Mouse (Mus musculus): ENCODE measurements at regions not wholly inside any gene's neighbourhood (a gene's known extent, or its start where the extent isn't known, plus 50 kb on each side); places are given as distances from the start of the nearest gene placed in this dataset.

DNA sequence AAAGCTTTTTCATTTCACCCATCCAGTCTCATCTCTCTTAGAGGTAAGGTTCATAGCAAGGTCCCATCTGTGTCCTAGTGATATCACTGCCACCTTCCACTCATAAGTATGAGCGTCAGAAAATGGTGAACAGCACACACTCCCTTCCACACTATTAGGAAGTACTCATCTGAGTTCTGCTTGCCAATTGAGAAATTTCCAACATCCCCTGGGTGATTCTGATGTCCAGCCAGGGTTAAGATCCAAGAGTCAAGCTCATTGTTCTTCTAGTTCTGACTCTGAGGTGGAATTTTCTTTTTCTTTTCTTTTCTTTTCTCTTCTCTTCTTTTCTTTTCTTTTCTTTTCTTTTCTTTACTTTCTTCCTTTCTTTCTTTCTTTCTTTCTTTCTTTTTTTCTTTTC is 577.3 kb downstream of the Rwdd3 start:
- no peaks in the 10 kb centered on the region for H3K4me1 ChIP-seq (ENCODE audit: insufficient read depth, low read length)
- no peaks in the 10 kb centered on the region for H3K36me3 ChIP-seq (ENCODE audit: insufficient read depth, low read length)
- no peak overlapping the region for H3K4me2 ChIP-seq (replicated peaks; ENCODE audit: low read depth, low read length)
- H3K4me3 ChIP-seq (ENCODE audit: low read length): no peak overlapping the region
- ATAC-seq (ENCODE audit: low FRiP score, low TSS enrichment): no peak
- H3K27me3 ChIP-seq (ENCODE audit: insufficient read depth, low read length): no peaks in the 10 kb centered on the region
- H3K9ac ChIP-seq (replicated peaks; ENCODE audit: low read length): no peak overlapping the region
- no peak overlapping the region for H3K27ac ChIP-seq (ENCODE audit: low read length)
- 96% methylated on average over 1 of the region's 1 CpGs for WGBS
- no peaks in the 10 kb centered on the region for H3K9me3 ChIP-seq (ENCODE audit: low read length)

GRCm38 (mm10) chr3:120591183-120591582 is 580.3 kb downstream of the Rwdd3 start:
- no peak overlapping the region for H3K27ac ChIP-seq (ENCODE audit: low read length)
- H3K9me3 ChIP-seq (ENCODE audit: low read length): no peaks in the 10 kb centered on the region
- H3K27me3 ChIP-seq (ENCODE audit: insufficient read depth, low read length): no peaks in the 10 kb centered on the region
- no peak overlapping the region for H3K4me3 ChIP-seq (ENCODE audit: low read length)
- WGBS: 49% methylated on average over 2 of the region's 2 CpGs
- no peaks in the 10 kb centered on the region for H3K4me1 ChIP-seq (ENCODE audit: insufficient read depth, low read length)
- no peak for ATAC-seq (ENCODE audit: low FRiP score, low TSS enrichment)
- H3K4me2 ChIP-seq (replicated peaks; ENCODE audit: low read depth, low read length): no peak overlapping the region
- H3K36me3 ChIP-seq (ENCODE audit: insufficient read depth, low read length): no peaks in the 10 kb centered on the region
- no peak overlapping the region for H3K9ac ChIP-seq (replicated peaks; ENCODE audit: low read length)

DNA sequence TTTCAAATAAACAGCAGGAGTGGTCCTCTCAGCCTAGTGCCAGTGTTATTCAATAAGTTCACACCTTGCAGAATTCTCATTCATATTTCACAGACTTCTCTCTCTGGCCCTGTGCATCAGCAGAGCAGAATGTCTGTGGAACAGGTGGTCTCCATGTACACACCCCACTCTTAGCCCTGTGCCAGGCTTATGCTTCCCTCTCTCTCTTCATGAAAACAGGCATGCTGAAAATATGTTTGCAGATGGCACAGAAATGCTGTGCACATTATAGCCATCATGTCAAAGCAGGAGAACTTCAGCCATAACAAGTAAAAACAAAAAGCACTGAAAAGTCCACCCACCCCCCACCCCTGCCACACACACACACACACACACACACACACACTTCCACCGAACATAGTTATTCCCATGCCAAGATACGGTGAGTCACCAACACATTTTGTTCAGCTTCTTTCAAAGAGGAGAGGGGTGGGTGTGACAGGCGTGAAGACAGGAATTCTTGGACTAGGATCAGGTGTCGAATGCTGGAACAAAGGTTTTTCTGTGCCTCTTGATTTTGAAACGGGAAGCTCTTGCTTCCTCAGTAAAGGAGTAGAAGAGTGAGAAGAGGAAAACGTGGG is 600.6 kb downstream of the Rwdd3 start:
- H3K27me3 ChIP-seq (ENCODE audit: insufficient read depth, low read length): no peaks in the 10 kb centered on the region
- H3K27ac ChIP-seq (ENCODE audit: low read length): no peak overlapping the region
- H3K9me3 ChIP-seq (ENCODE audit: low read length): no peaks in the 10 kb centered on the region
- no peaks in the 10 kb centered on the region for H3K36me3 ChIP-seq (ENCODE audit: insufficient read depth, low read length)
- H3K4me3 ChIP-seq (ENCODE audit: low read length): no peak overlapping the region
- WGBS: 35% methylated on average over 6 of the region's 6 CpGs
- H3K4me1 ChIP-seq (ENCODE audit: insufficient read depth, low read length): no peaks in the 10 kb centered on the region
- H3K4me2 ChIP-seq (replicated peaks; ENCODE audit: low read depth, low read length): no peak overlapping the region
- ATAC-seq (ENCODE audit: low FRiP score, low TSS enrichment): no peak
- no peak overlapping the region for H3K9ac ChIP-seq (replicated peaks; ENCODE audit: low read length)

DNA sequence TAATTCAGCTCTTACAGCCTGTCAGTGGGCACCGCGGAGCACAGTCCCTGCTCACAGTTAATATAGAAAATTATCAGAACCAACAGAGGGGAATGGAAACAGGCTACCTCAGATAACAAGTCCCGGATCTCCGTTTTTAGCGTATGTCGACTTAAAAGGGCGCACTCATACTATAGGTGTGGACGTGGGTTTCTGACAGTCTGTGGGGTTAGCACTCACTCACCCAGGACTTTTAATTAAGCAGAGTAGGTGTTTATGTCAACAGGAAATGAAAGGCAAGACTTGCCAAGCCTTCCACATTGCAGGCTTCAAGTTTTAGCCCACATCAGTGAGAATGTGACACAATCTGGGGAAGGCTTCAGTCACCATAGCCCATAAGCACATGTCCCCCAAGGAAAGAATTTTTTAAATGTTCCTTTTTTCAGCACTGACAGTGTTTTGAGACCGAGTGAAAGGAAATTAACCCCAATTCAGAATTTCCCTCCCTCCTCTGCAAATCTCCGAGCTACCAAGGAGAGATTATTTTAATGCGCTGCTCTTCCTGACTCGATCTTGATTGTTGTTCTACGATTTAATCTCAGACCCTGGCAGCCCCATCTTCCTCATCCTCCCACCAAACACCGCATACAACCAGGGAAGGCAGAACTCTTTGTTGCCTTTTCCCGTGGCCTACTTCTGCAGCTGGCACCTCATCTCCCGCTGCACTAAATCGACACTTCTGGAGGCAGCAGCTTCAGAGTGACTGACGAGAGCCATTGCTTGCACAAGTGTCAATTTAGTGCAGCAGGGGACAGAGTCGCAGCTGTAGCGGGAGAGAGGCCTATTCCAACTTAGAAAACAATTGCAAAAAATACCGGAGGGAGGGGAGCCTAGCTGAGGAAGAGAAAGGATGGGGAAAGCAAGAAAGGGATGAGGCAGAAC is 629.7 kb downstream of the Rwdd3 start:
- no peak overlapping the region; the same call in 1 of the 2 replicates for H3K4me2 ChIP-seq (replicated peaks; ENCODE audit: low read depth, low read length)

GRCm38 (mm10) chr3:120533901-120534300 is 637.6 kb downstream of the Rwdd3 start:
- Histone ChIP-seq H3K4me1 (ENCODE audit: insufficient read depth, low read length) (no peaks in the 10 kb centered on the region), H3K4me2 (replicated peaks; ENCODE audit: low read depth, low read length) (no peak overlapping the region), H3K4me3 (ENCODE audit: low read length) (no peak overlapping the region), H3K9ac (replicated peaks; ENCODE audit: low read length) (no peak overlapping the region), H3K9me3 (ENCODE audit: low read length) (no peaks in the 10 kb centered on the region), H3K27ac (ENCODE audit: low read length) (no peak overlapping the region), H3K27me3 (ENCODE audit: insufficient read depth, low read length) (no peaks in the 10 kb centered on the region), H3K36me3 (ENCODE audit: insufficient read depth, low read length) (no peaks in the 10 kb centered on the region)
- ATAC-seq (ENCODE audit: low FRiP score, low TSS enrichment): no peak
- 76% methylated on average over 3 of the region's 3 CpGs for WGBS

More for the DNA sequence above, 629.7 kb downstream of the Rwdd3 start:
- no peak for ATAC-seq (ENCODE audit: low FRiP score, low TSS enrichment)
- Histone ChIP-seq H3K36me3 (ENCODE audit: insufficient read depth, low read length) (no peaks in the 10 kb centered on the region), H3K9me3 (ENCODE audit: low read length) (no peaks in the 10 kb centered on the region), H3K4me1 (ENCODE audit: insufficient read depth, low read length) (no peaks in the 10 kb centered on the region), H3K4me3 (ENCODE audit: low read length) (no peak overlapping the region), H3K27me3 (ENCODE audit: insufficient read depth, low read length) (no peaks in the 10 kb centered on the region), H3K27ac (ENCODE audit: low read length) (no peak overlapping the region), H3K9ac (replicated peaks; ENCODE audit: low read length) (no peak overlapping the region)
- 43% methylated on average over 21 of the region's 21 CpGs for WGBS

DNA sequence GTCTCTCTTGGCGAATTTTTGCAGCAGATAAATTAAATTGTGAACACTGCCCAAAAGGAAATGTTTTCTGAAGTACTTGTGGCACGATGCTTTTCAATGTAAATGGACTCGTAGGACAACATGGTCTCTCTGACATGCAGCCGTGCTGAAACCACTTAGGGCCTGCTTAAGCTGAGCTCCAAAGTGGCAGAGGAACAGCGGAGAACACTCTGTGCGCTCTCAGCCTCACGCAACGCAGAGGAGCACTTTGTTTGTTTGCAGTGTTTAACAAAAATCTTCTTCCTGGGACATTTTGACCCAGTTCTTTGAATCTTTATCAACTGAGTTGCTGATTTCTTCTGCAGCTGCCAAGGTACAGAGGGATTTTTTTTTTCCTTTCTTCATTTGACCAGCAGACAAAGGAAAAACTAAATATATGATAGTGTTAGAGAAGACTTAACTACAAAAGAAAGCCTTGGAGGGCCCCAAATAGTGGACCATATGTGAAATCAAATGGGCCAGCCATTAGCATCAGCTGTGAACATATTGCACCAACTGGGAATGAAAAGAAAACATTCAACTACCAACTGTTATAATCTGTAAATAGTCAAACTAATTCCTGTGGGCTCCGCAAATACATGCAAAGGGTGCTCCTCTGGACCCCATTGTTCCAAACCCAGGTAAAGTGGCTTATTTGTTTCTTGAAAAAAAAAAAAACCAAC is 639.5 kb downstream of the Rwdd3 start:
- WGBS: 83% methylated on average over 9 of the region's 9 CpGs
- Histone ChIP-seq H3K9me3 (ENCODE audit: low read length) (no peaks in the 10 kb centered on the region), H3K27ac (ENCODE audit: low read length) (no peak overlapping the region), H3K4me2 (replicated peaks; ENCODE audit: low read depth, low read length) (no peak overlapping the region), H3K9ac (replicated peaks; ENCODE audit: low read length) (no peak overlapping the region), H3K4me3 (ENCODE audit: low read length) (no peak overlapping the region), H3K4me1 (ENCODE audit: insufficient read depth, low read length) (no peaks in the 10 kb centered on the region), H3K36me3 (ENCODE audit: insufficient read depth, low read length) (no peaks in the 10 kb centered on the region), H3K27me3 (ENCODE audit: insufficient read depth, low read length) (no peaks in the 10 kb centered on the region)
- no peak for ATAC-seq (ENCODE audit: low FRiP score, low TSS enrichment)

- H3K9me3 ChIP-seq (ENCODE audit: low read length): no peaks in the 10 kb centered on the region
- H3K4me3 ChIP-seq (ENCODE audit: low read length): no peak overlapping the region
- H3K36me3 ChIP-seq (ENCODE audit: insufficient read depth, low read length): no peaks in the 10 kb centered on the region
- H3K27ac ChIP-seq (ENCODE audit: low read length): no peak overlapping the region
- H3K27me3 ChIP-seq (ENCODE audit: insufficient read depth, low read length): no peaks in the 10 kb centered on the region
- H3K4me1 ChIP-seq (ENCODE audit: insufficient read depth, low read length): no peaks in the 10 kb centered on the region
- no peak overlapping the region for H3K4me2 ChIP-seq (replicated peaks; ENCODE audit: low read depth, low read length)
- H3K9ac ChIP-seq (replicated peaks; ENCODE audit: low read length): no peak overlapping the region
- WGBS: 89% methylated on average over 1 of the region's 1 CpGs
- ATAC-seq (ENCODE audit: low FRiP score, low TSS enrichment): no peak
Observed at GRCm38 (mm10) chr3:120511651-120512050, 659.8 kb downstream of the Rwdd3 start.

- WGBS: 43% methylated on average over 4 of the region's 4 CpGs
- Histone ChIP-seq H3K4me1 (ENCODE audit: insufficient read depth, low read length) (no peaks in the 10 kb centered on the region), H3K4me2 (replicated peaks; ENCODE audit: low read depth, low read length) (no peak overlapping the region), H3K4me3 (ENCODE audit: low read length) (no peak overlapping the region), H3K36me3 (ENCODE audit: insufficient read depth, low read length) (no peaks in the 10 kb centered on the region), H3K27me3 (ENCODE audit: insufficient read depth, low read length) (no peaks in the 10 kb centered on the region), H3K27ac (ENCODE audit: low read length) (no peak overlapping the region), H3K9ac (replicated peaks; ENCODE audit: low read length) (no peak overlapping the region), H3K9me3 (ENCODE audit: low read length) (peaks cover 4% of the 10 kb centered on the region; the same call in 1 of the 2 replicates)
- peak; percentile 63; the same call in 1 of the 2 replicates for ATAC-seq (ENCODE audit: low FRiP score, low TSS enrichment)
Observed at GRCm38 (mm10) chr3:120498937-120499336, 672.6 kb downstream of the Rwdd3 start.

- H3K4me3 ChIP-seq (ENCODE audit: low read length): no peak overlapping the region
- no peak for ATAC-seq (ENCODE audit: low FRiP score, low TSS enrichment)
- 69% methylated on average over 1 of the region's 1 CpGs for WGBS
- H3K4me2 ChIP-seq (replicated peaks; ENCODE audit: low read depth, low read length): no peak overlapping the region
- no peak overlapping the region for H3K9ac ChIP-seq (replicated peaks; ENCODE audit: low read length)
- no peaks in the 10 kb centered on the region for H3K4me1 ChIP-seq (ENCODE audit: insufficient read depth, low read length)
- H3K36me3 ChIP-seq (ENCODE audit: insufficient read depth, low read length): no peaks in the 10 kb centered on the region
- no peaks in the 10 kb centered on the region for H3K9me3 ChIP-seq (ENCODE audit: low read length)
- H3K27me3 ChIP-seq (ENCODE audit: insufficient read depth, low read length): no peaks in the 10 kb centered on the region
- H3K27ac ChIP-seq (ENCODE audit: low read length): no peak overlapping the region
Observed at GRCm38 (mm10) chr3:120477934-120478333, 693.6 kb downstream of the Rwdd3 start.

All from kidney, embryonic 16.5 days (tissue).